Mouse (Mus musculus): ENCODE results near the gene Epha2. TPM values are rescaled to one million over a fixed set of nuclear protein-coding genes. Genes with fewer than 3 reads are reported as not detected.

Gene Epha2
- polyA plus RNA-seq, 1 experiment from 2014 or later, result 7.6 TPM

GRCm38 (mm10) chr4:141338853-141339252 is 37.8 kb downstream of the Epha2 start:
- 11% methylated on average over 1 of the region's 1 CpGs for WGBS
- ATAC-seq, result peak; percentile 43
- Histone ChIP-seq H3K4me1 (ENCODE audit: control insufficient read depth, insufficient read depth, low read length) (peaks cover 22% of the 10 kb centered on the region), H3K4me3 (ENCODE audit: low read length) (no peak overlapping the region), H3K36me3 (ENCODE audit: control insufficient read depth, insufficient read depth, low read length) (no peaks in the 10 kb centered on the region), H3K27me3 (replicated peaks; ENCODE audit: control insufficient read depth, insufficient read depth, low read length) (no peaks in the 10 kb centered on the region), H3K9ac (ENCODE audit: low read depth, low read length) (peak overlapping the region; percentile 47; the same call in 1 of the 2 replicates), H3K9me3 (ENCODE audit: control insufficient read depth, low read length) (no peaks in the 10 kb centered on the region), H3K4me2 (ENCODE audit: low read depth, low read length) (0 out of 2 replicates have a peak overlapping the region, but pooled peaks have one; percentile 17), H3K27ac (ENCODE audit: low read length) (peak overlapping the region; percentile 21)

- no peaks in the 10 kb centered on the region for H3K27me3 ChIP-seq (replicated peaks; ENCODE audit: control insufficient read depth, insufficient read depth, low read length)
- H3K9ac ChIP-seq (ENCODE audit: low read depth, low read length), result no peak overlapping the region
- no peak overlapping the region for H3K27ac ChIP-seq (ENCODE audit: low read length)
- no peak for ATAC-seq
- H3K4me3 ChIP-seq (ENCODE audit: low read length), result no peak overlapping the region
- no peak overlapping the region for H3K4me2 ChIP-seq (ENCODE audit: low read depth, low read length)
- H3K36me3 ChIP-seq (ENCODE audit: control insufficient read depth, insufficient read depth, low read length), result no peaks in the 10 kb centered on the region
- no peaks in the 10 kb centered on the region for H3K9me3 ChIP-seq (ENCODE audit: control insufficient read depth, low read length)
- 57% methylated on average over 7 of the region's 7 CpGs for WGBS
- H3K4me1 ChIP-seq (ENCODE audit: control insufficient read depth, insufficient read depth, low read length), result peaks cover 16% of the 10 kb centered on the region
Observed at GRCm38 (mm10) chr4:141341477-141341876, 40.4 kb downstream of the Epha2 start.

GRCm38 (mm10) chr4:141343515-141343914 is 42.5 kb downstream of the Epha2 start:
- Histone ChIP-seq H3K36me3 (ENCODE audit: control insufficient read depth, insufficient read depth, low read length) (no peaks in the 10 kb centered on the region), H3K9me3 (ENCODE audit: control insufficient read depth, low read length) (no peaks in the 10 kb centered on the region), H3K27me3 (replicated peaks; ENCODE audit: control insufficient read depth, insufficient read depth, low read length) (no peaks in the 10 kb centered on the region), H3K27ac (ENCODE audit: low read length) (no peak overlapping the region), H3K4me2 (ENCODE audit: low read depth, low read length) (no peak overlapping the region), H3K4me3 (ENCODE audit: low read length) (no peak overlapping the region), H3K4me1 (ENCODE audit: control insufficient read depth, insufficient read depth, low read length) (peaks cover 19% of the 10 kb centered on the region), H3K9ac (ENCODE audit: low read depth, low read length) (no peak overlapping the region)
- WGBS, result 68% methylated on average over 7 of the region's 7 CpGs
- ATAC-seq, result no peak

GRCm38 (mm10) chr4:141345219-141345618 is 44.2 kb downstream of the Epha2 start:
- WGBS, result 90% methylated on average over 12 of the region's 12 CpGs

GRCm38 (mm10) chr4:141347365-141347797 is 46.3 kb downstream of the Epha2 start:
- peak; percentile 92 for ATAC-seq
- H3K4me1 ChIP-seq (ENCODE audit: control insufficient read depth, insufficient read depth, low read length), result peaks cover 20% of the 10 kb centered on the region
- H3K9ac ChIP-seq (ENCODE audit: low read depth, low read length), result 0 out of 2 replicates have a peak overlapping the region, but pooled peaks have one; percentile 42
- WGBS, result 44% methylated on average over 8 of the region's 8 CpGs
- H3K36me3 ChIP-seq (ENCODE audit: control insufficient read depth, insufficient read depth, low read length), result no peaks in the 10 kb centered on the region
- H3K27me3 ChIP-seq (replicated peaks; ENCODE audit: control insufficient read depth, insufficient read depth, low read length), result no peaks in the 10 kb centered on the region
- peak overlapping the region; percentile 67 for H3K27ac ChIP-seq (ENCODE audit: low read length)
- H3K4me2 ChIP-seq (ENCODE audit: low read depth, low read length), result no peak overlapping the region
- no peaks in the 10 kb centered on the region for H3K9me3 ChIP-seq (ENCODE audit: control insufficient read depth, low read length)
- H3K4me3 ChIP-seq (ENCODE audit: low read length), result no peak overlapping the region

More at GRCm38 (mm10) chr4:141345219-141345618, 44.2 kb downstream of the Epha2 start:
- Histone ChIP-seq H3K4me2 (ENCODE audit: low read depth, low read length) (no peak overlapping the region), H3K27ac (ENCODE audit: low read length) (no peak overlapping the region), H3K4me1 (ENCODE audit: control insufficient read depth, insufficient read depth, low read length) (peaks cover 18% of the 10 kb centered on the region), H3K9me3 (ENCODE audit: control insufficient read depth, low read length) (no peaks in the 10 kb centered on the region), H3K27me3 (replicated peaks; ENCODE audit: control insufficient read depth, insufficient read depth, low read length) (no peaks in the 10 kb centered on the region), H3K4me3 (ENCODE audit: low read length) (no peak overlapping the region), H3K36me3 (ENCODE audit: control insufficient read depth, insufficient read depth, low read length) (no peaks in the 10 kb centered on the region), H3K9ac (ENCODE audit: low read depth, low read length) (no peak overlapping the region)
- ATAC-seq, result no peak

GRCm38 (mm10) chr4:141348616-141349015 is 47.6 kb downstream of the Epha2 start:
- no peaks in the 10 kb centered on the region for H3K27me3 ChIP-seq (replicated peaks; ENCODE audit: control insufficient read depth, insufficient read depth, low read length)
- ATAC-seq, result no peak
- no peaks in the 10 kb centered on the region for H3K36me3 ChIP-seq (ENCODE audit: control insufficient read depth, insufficient read depth, low read length)
- H3K9ac ChIP-seq (ENCODE audit: low read depth, low read length), result no peak overlapping the region
- H3K4me2 ChIP-seq (ENCODE audit: low read depth, low read length), result no peak overlapping the region
- no peak overlapping the region for H3K27ac ChIP-seq (ENCODE audit: low read length)
- peaks cover 25% of the 10 kb centered on the region for H3K4me1 ChIP-seq (ENCODE audit: control insufficient read depth, insufficient read depth, low read length)
- H3K9me3 ChIP-seq (ENCODE audit: control insufficient read depth, low read length), result no peaks in the 10 kb centered on the region
- H3K4me3 ChIP-seq (ENCODE audit: low read length), result no peak overlapping the region
- WGBS, result 73% methylated on average over 11 of the region's 11 CpGs

- Histone ChIP-seq H3K27ac (ENCODE audit: low read length) (no peak overlapping the region), H3K9me3 (ENCODE audit: control insufficient read depth, low read length) (no peaks in the 10 kb centered on the region), H3K36me3 (ENCODE audit: control insufficient read depth, insufficient read depth, low read length) (no peaks in the 10 kb centered on the region), H3K4me1 (ENCODE audit: control insufficient read depth, insufficient read depth, low read length) (peaks cover 27% of the 10 kb centered on the region), H3K27me3 (replicated peaks; ENCODE audit: control insufficient read depth, insufficient read depth, low read length) (no peaks in the 10 kb centered on the region), H3K9ac (ENCODE audit: low read depth, low read length) (no peak overlapping the region), H3K4me2 (ENCODE audit: low read depth, low read length) (no peak overlapping the region), H3K4me3 (ENCODE audit: low read length) (no peak overlapping the region)
- WGBS, result 75% methylated on average over 12 of the region's 12 CpGs
- ATAC-seq, result no peak
Observed at GRCm38 (mm10) chr4:141350015-141350414, 49.0 kb downstream of the Epha2 start.

GRCm38 (mm10) chr4:141351972-141352371 is 50.9 kb downstream of the Epha2 start:
- Histone ChIP-seq H3K9ac (ENCODE audit: low read depth, low read length) (0 out of 2 replicates have a peak overlapping the region, but pooled peaks have one; percentile 29), H3K4me3 (ENCODE audit: low read length) (no peak overlapping the region), H3K4me1 (ENCODE audit: control insufficient read depth, insufficient read depth, low read length) (peaks cover 27% of the 10 kb centered on the region), H3K9me3 (ENCODE audit: control insufficient read depth, low read length) (no peaks in the 10 kb centered on the region), H3K36me3 (ENCODE audit: control insufficient read depth, insufficient read depth, low read length) (no peaks in the 10 kb centered on the region), H3K27ac (ENCODE audit: low read length) (no peak overlapping the region), H3K27me3 (replicated peaks; ENCODE audit: control insufficient read depth, insufficient read depth, low read length) (no peaks in the 10 kb centered on the region), H3K4me2 (ENCODE audit: low read depth, low read length) (no peak overlapping the region)
- 43% methylated on average over 7 of the region's 7 CpGs for WGBS
- no peak for ATAC-seq

GRCm38 (mm10) chr4:141352986-141353385 is 51.9 kb downstream of the Epha2 start:
- peak overlapping the region; percentile 76 for H3K27ac ChIP-seq (ENCODE audit: low read length)
- no peaks in the 10 kb centered on the region for H3K27me3 ChIP-seq (replicated peaks; ENCODE audit: control insufficient read depth, insufficient read depth, low read length)
- 0 out of 2 replicates have a peak, but pooled peaks cover 7% of the 10 kb centered on the region for H3K9me3 ChIP-seq (ENCODE audit: control insufficient read depth, low read length)
- H3K4me1 ChIP-seq (ENCODE audit: control insufficient read depth, insufficient read depth, low read length), result peaks cover 20% of the 10 kb centered on the region
- no peak overlapping the region for H3K4me3 ChIP-seq (ENCODE audit: low read length)
- peak overlapping the region; percentile 49; the same call in 1 of the 2 replicates for H3K9ac ChIP-seq (ENCODE audit: low read depth, low read length)
- no peak overlapping the region for H3K4me2 ChIP-seq (ENCODE audit: low read depth, low read length)
- no peaks in the 10 kb centered on the region for H3K36me3 ChIP-seq (ENCODE audit: control insufficient read depth, insufficient read depth, low read length)
- ATAC-seq, result no peak
- 78% methylated on average over 5 of the region's 5 CpGs for WGBS

- no peaks in the 10 kb centered on the region for H3K27me3 ChIP-seq (replicated peaks; ENCODE audit: control insufficient read depth, insufficient read depth, low read length)
- H3K9ac ChIP-seq (ENCODE audit: low read depth, low read length), result peak overlapping the region; percentile 49; the same call in 1 of the 2 replicates
- peak; percentile 91 for ATAC-seq
- no peaks in the 10 kb centered on the region for H3K36me3 ChIP-seq (ENCODE audit: control insufficient read depth, insufficient read depth, low read length)
- H3K4me1 ChIP-seq (ENCODE audit: control insufficient read depth, insufficient read depth, low read length), result peaks cover 13% of the 10 kb centered on the region
- H3K4me2 ChIP-seq (ENCODE audit: low read depth, low read length), result no peak overlapping the region
- WGBS, result 46% methylated on average over 8 of the region's 8 CpGs
- H3K4me3 ChIP-seq (ENCODE audit: low read length), result no peak overlapping the region
- H3K9me3 ChIP-seq (ENCODE audit: control insufficient read depth, low read length), result 0 out of 2 replicates have a peak, but pooled peaks cover 7% of the 10 kb centered on the region
- peak overlapping the region; percentile 76 for H3K27ac ChIP-seq (ENCODE audit: low read length)
Observed at GRCm38 (mm10) chr4:141353868-141354267, 52.8 kb downstream of the Epha2 start.
